Mouse (Mus musculus): ENCODE results near the gene Ampd2.

DNA sequence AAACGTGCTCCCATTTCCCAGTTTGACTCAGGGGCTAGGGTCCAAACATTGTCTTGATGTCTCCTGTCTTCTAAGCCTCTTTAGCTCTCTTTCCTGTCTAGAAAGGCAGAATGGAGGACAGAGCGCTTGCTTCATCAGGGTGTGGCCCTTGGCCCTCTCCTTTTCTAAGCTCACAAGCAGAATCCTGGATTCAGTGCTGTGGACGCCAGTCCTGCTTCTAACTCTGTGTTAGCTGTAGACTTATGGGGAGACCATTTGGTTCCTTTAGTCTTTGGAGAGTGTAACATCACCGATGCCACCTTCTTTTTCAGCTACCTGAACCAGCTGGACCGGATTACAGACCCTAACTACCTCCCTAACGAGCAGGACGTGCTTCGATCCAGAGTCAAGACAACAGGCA lies 11.2 kb upstream of the Ampd2 start:
- TF ChIP-seq EP300 (IDR thresholded peaks at IDR 0.05): no peak
- no peak for TF ChIP-seq CTCF (IDR thresholded peaks at IDR 0.05)
